Mouse (Mus musculus) midbrain, embryonic 16.5 days (tissue): ENCODE measurements around the gene Bcl11b. TPM values are rescaled to one million over a fixed set of nuclear protein-coding genes. Genes with fewer than 3 reads are reported as not detected.

Experiments used
- ATAC-seq: fragments of 200-750 bp; cut with Nextera tagmentation; 2 replicates; pipeline ENCODE4 v1.8.0; 2017; ENCODE audit warnings: moderate TSS enrichment
- H3K27ac ChIP-seq: fragments of 300-500 bp; sonication (generic); 2 replicates; pipeline ENCODE4 v1.5.1; 2014; ENCODE audit warnings: mild to moderate bottlenecking, low read length, mixed read lengths
- H3K27me3 ChIP-seq: fragments of 300-500 bp; sonication (generic); 2 replicates; pipeline ENCODE4 v1.6.1; 2014; ENCODE audit warnings: low read depth, low read length, mixed read lengths; ENCODE audit not compliant: control insufficient read depth, insufficient read depth
- H3K36me3 ChIP-seq: fragments of 300-500 bp; sonication (generic); 2 replicates; pipeline ENCODE4 v1.6.1; 2014; ENCODE audit warnings: mild to moderate bottlenecking, low read length, moderate library complexity, mixed read lengths; ENCODE audit not compliant: control insufficient read depth, insufficient read depth
- H3K4me1 ChIP-seq: fragments of 300-500 bp; sonication (generic); 2 replicates; pipeline ENCODE4 v1.6.1; 2014; ENCODE audit warnings: mild to moderate bottlenecking, low read length, mixed read lengths; ENCODE audit not compliant: control insufficient read depth, insufficient read depth
- H3K4me2 ChIP-seq: fragments of 300-500 bp; sonication (generic); 2 replicates; pipeline ENCODE4 v1.6.1; 2014; ENCODE audit warnings: mild to moderate bottlenecking, low read length, mixed read lengths
- H3K4me3 ChIP-seq: fragments of 300-500 bp; sonication (generic); 2 replicates; pipeline ENCODE4 v1.5.1; 2014; ENCODE audit warnings: low read depth, mild to moderate bottlenecking, low read length, moderate library complexity, mixed read lengths
- H3K9ac ChIP-seq: fragments of 300-500 bp; sonication (generic); 2 replicates; pipeline ENCODE4 v1.6.1; 2014; ENCODE audit warnings: low read depth, low read length, mixed read lengths
- H3K9me3 ChIP-seq: fragments of 300-500 bp; sonication (generic); replicated peaks from 2 replicates; pipeline ENCODE4 v1.6.1; 2014; ENCODE audit warnings: mild to moderate bottlenecking, low read length, mixed read lengths; ENCODE audit not compliant: control insufficient read depth, poor library complexity, severe bottlenecking
- WGBS: fragments of 180-500 bp; shearing (Covaris S2); extraction: QIAGEN DNeasy Blood & Tissue Kit; methylation state at CpG from one replicate; pipeline ENCODE4 v1.1.7; 2014; 5-methylcytosine and 5-hydroxymethylcytosine counted together
- polyA plus RNA-seq: library from polyadenylated mRNA; unstranded; fragments of >200 nt; fragmentation: Nextera tagmentation; extraction: Ambion mirVana; gene quantifications from 2 replicates; pipeline ENCODE4 v1.2.1, GENCODE M21; 2015

Bcl11b gene
- polyA plus RNA-seq, 1 experiment from 2014 or later = 23.9 TPM

DNA sequence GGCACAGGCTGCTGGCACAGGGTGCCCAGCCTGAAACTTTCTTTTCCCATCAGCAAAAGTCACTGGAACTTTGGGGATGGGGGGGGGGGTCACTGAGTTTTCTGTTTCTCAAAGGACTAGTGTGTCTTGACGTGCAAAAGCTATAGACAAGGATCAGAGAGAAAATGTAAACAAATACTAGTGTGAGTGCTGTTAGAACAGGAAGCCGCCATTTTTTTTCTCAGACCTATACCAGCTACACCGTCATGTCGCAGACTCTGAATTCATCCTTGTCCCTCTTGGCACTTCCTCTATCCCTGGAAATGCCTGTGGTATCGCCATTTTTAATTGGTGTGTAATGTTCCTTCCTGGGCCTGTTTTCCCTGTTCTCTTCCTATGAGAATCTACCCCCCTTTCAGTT is 66.4 kb downstream of the Bcl11b start:
- no peaks in the 10 kb centered on the region for H3K9me3 ChIP-seq
- ATAC-seq = no peak
- H3K27me3 ChIP-seq = no peaks in the 10 kb centered on the region
- no peak overlapping the region for H3K27ac ChIP-seq
- no peak overlapping the region for H3K9ac ChIP-seq
- H3K4me2 ChIP-seq = no peak overlapping the region
- H3K36me3 ChIP-seq = no peaks in the 10 kb centered on the region
- H3K4me1 ChIP-seq = peaks cover 31% of the 10 kb centered on the region
- WGBS = 89% methylated on average over 5 of the region's 5 CpGs
- H3K4me3 ChIP-seq = no peak overlapping the region

- no peak for ATAC-seq
- Histone ChIP-seq H3K27ac (no peak overlapping the region), H3K4me1 (peaks cover 37% of the 10 kb centered on the region), H3K4me2 (no peak overlapping the region), H3K4me3 (no peak overlapping the region), H3K27me3 (no peaks in the 10 kb centered on the region), H3K9me3 (no peaks in the 10 kb centered on the region), H3K9ac (no peak overlapping the region), H3K36me3 (no peaks in the 10 kb centered on the region)
- WGBS = 84% methylated on average over 7 of the region's 7 CpGs
Observed at GRCm38 (mm10) chr12:107936406-107936805, 67.0 kb downstream of the Bcl11b start.

DNA sequence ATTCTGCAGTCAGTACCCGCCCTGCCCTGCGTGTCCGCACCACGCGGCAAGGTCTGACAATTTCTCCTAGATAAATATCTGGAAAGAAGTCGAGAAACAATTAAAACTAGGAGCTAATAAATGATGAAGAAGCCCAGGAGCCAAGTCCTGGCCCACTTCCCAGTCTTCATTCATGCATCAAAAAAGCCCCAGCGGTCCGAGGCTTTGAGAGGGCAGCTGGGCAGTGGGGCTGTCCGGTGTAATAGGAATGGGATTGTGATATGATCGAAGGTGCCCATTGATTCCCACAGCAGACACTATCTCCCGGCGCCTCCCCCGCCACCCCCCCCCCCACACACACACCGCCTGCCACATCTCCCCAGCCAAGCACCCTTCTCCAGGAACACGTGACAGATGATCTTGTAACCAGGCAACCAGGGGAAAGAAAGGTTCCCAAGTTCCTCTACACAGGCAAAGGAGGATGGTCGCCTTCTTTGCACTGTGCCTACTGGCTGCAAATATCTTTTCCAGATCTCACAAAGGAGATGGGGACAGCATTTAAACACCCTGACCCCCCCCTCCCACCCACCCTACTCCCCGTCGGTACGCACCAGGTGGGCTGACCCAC is 68.5 kb downstream of the Bcl11b start:
- ATAC-seq = peak; percentile 65
- 36% methylated on average over 19 of the region's 19 CpGs for WGBS
- Histone ChIP-seq H3K9ac (no peak overlapping the region), H3K27ac (0 out of 2 replicates have a peak overlapping the region, but pooled peaks have one; percentile 13), H3K4me2 (peak overlapping the region; percentile 46), H3K27me3 (no peaks in the 10 kb centered on the region), H3K36me3 (no peaks in the 10 kb centered on the region), H3K4me1 (peaks cover 49% of the 10 kb centered on the region), H3K4me3 (no peak overlapping the region), H3K9me3 (no peaks in the 10 kb centered on the region)

GRCm38 (mm10) chr12:107932140-107932539 is 71.3 kb downstream of the Bcl11b start:
- Histone ChIP-seq H3K36me3 (no peaks in the 10 kb centered on the region), H3K9ac (no peak overlapping the region), H3K27me3 (no peaks in the 10 kb centered on the region), H3K27ac (peak overlapping the region; percentile 10), H3K4me2 (no peak overlapping the region), H3K9me3 (no peaks in the 10 kb centered on the region), H3K4me1 (peaks cover 71% of the 10 kb centered on the region), H3K4me3 (no peak overlapping the region)
- 34% methylated on average over 12 of the region's 12 CpGs for WGBS
- ATAC-seq = no peak

- 70% methylated on average over 5 of the region's 5 CpGs for WGBS
- H3K4me3 ChIP-seq = no peak overlapping the region
- peak overlapping the region; percentile 17; the same call in 1 of the 2 replicates for H3K27ac ChIP-seq
- H3K9me3 ChIP-seq = no peaks in the 10 kb centered on the region
- no peak for ATAC-seq
- peaks cover 71% of the 10 kb centered on the region for H3K4me1 ChIP-seq
- no peak overlapping the region for H3K9ac ChIP-seq
- peak overlapping the region; percentile 5; the same call in 1 of the 2 replicates for H3K4me2 ChIP-seq
- H3K36me3 ChIP-seq = no peaks in the 10 kb centered on the region
- no peaks in the 10 kb centered on the region for H3K27me3 ChIP-seq
Observed at GRCm38 (mm10) chr12:107931476-107931875, 71.9 kb downstream of the Bcl11b start.

DNA sequence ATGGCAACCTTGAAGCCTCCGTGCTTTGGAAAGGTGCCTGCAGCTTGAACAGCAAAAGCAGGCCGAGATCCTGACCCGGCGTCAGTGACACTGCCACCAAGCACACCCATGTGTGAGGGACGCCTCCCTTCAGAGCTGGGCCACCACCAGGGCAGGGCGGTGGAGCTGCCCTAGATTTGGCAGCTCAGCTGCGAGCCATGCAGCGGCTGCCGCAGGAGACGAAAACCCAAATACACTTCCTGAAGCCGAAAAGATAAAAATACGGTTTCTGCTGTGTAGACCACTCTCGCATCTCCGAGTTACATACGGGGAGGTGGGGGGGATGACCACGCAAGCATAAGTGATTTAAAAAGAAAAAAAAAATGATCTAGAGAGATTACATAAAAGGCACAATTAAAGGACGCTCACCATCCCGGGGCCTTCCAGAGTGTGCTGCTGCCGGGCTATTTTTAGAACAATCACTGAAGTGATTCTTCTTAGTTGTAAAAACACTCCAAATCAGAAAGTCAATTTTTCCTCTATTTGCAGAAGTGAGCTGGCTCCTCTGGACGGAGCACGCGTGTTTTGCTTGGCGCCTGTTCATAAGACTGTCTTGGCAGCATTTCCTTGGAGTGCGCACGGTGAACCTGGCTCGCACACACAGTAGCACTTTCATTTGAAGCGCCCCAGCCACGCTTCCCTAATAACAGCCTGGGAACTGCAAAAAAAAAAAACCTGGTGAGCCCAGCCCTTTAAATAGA is 72.6 kb downstream of the Bcl11b start:
- ATAC-seq = no peak
- H3K27me3 ChIP-seq = no peaks in the 10 kb centered on the region
- H3K36me3 ChIP-seq = no peaks in the 10 kb centered on the region
- H3K9ac ChIP-seq = peak overlapping the region; percentile 1; the same call in 1 of the 2 replicates
- H3K4me1 ChIP-seq = peaks cover 68% of the 10 kb centered on the region
- peak overlapping the region; percentile 5; the same call in 1 of the 2 replicates for H3K4me2 ChIP-seq
- WGBS = 43% methylated on average over 28 of the region's 28 CpGs
- no peak overlapping the region for H3K4me3 ChIP-seq
- peak overlapping the region; percentile 57; the same call in 1 of the 2 replicates for H3K27ac ChIP-seq
- no peaks in the 10 kb centered on the region for H3K9me3 ChIP-seq

DNA sequence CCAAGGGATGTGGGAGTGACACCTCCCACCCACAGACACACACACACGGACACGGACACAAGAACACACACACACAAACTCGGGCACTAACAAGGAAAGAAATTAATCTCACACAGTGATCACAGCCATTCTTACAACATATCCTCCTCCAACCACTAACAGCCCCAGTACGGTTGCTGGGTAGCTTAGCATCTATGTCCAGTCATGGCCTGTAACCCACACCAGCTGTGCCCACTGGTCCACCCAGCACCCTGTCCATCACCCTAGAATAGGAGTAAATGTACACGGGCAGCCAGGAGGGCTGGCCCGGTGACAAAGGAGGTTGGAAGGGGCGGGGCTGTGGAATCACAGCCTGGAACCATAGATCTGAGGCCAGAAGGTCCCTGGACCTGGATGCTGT is 74.5 kb downstream of the Bcl11b start:
- H3K27ac ChIP-seq = peak overlapping the region; percentile 78; the same call in 1 of the 2 replicates
- H3K9me3 ChIP-seq = no peaks in the 10 kb centered on the region
- H3K4me2 ChIP-seq = peak overlapping the region; percentile 63
- H3K36me3 ChIP-seq = no peaks in the 10 kb centered on the region
- no peak overlapping the region for H3K9ac ChIP-seq
- no peak overlapping the region for H3K4me3 ChIP-seq
- ATAC-seq = 0 out of 2 replicates have a peak, but pooled peaks have one; percentile 22
- H3K4me1 ChIP-seq = peaks cover 51% of the 10 kb centered on the region
- 51% methylated on average over 7 of the region's 7 CpGs for WGBS
- H3K27me3 ChIP-seq = no peaks in the 10 kb centered on the region

DNA sequence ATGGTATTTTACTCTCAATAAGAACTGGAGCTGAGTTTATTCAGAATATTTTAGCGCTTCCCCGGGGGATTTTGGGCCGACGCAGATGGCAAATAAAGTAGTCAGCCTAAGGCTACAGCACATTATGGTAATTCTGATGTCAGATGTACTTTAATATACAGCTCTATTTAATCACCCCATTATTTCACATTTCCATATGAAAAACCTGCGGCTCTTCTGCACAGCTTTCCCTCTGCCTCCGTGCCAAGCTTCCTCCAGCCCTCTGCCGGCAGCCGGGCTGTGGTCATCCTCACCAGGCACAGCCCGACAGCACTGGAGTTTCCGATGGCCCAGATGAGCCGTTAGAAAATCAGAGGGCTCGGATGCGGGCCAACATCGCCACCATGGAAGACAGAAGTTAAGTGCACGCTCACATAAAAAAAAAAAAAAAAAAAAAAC is 74.9 kb downstream of the Bcl11b start:
- peak overlapping the region; percentile 21; the same call in 1 of the 2 replicates for H3K4me3 ChIP-seq
- WGBS = 18% methylated on average over 15 of the region's 15 CpGs
- no peaks in the 10 kb centered on the region for H3K27me3 ChIP-seq
- peak overlapping the region; percentile 78 for H3K27ac ChIP-seq
- H3K9ac ChIP-seq = 0 out of 2 replicates have a peak overlapping the region, but pooled peaks have one; percentile 52
- no peaks in the 10 kb centered on the region for H3K9me3 ChIP-seq
- peak overlapping the region; percentile 63 for H3K4me2 ChIP-seq
- peaks cover 51% of the 10 kb centered on the region for H3K4me1 ChIP-seq
- peak; percentile 69 for ATAC-seq
- H3K36me3 ChIP-seq = no peaks in the 10 kb centered on the region

GRCm38 (mm10) chr12:107927961-107928431 is 75.4 kb downstream of the Bcl11b start:
- peak overlapping the region; percentile 63 for H3K4me2 ChIP-seq
- H3K27me3 ChIP-seq = no peaks in the 10 kb centered on the region
- peak overlapping the region; percentile 52; the same call in 1 of the 2 replicates for H3K9ac ChIP-seq
- peak overlapping the region; percentile 78 for H3K27ac ChIP-seq
- peak overlapping the region; percentile 21; the same call in 1 of the 2 replicates for H3K4me3 ChIP-seq
- WGBS = 22% methylated on average over 10 of the region's 10 CpGs
- peaks cover 51% of the 10 kb centered on the region for H3K4me1 ChIP-seq
- no peaks in the 10 kb centered on the region for H3K36me3 ChIP-seq
- ATAC-seq = peak; percentile 63
- no peaks in the 10 kb centered on the region for H3K9me3 ChIP-seq
